Mouse (Mus musculus) bone marrow, adult 2 months (tissue): ENCODE measurements around the gene Yif1b.

Experiments
- CTCF ChIP-seq: fragments of 200-500 bp; IDR thresholded peaks from 2 replicates; pipeline ENCODE4 v1.5.1; 2011; ENCODE audit warnings: low read length, control low read depth; ENCODE audit not compliant: control insufficient read depth, insufficient read depth
- POLR2A ChIP-seq: fragments of 200-500 bp; IDR thresholded peaks from 2 replicates; pipeline ENCODE4 v1.6.1; 2011; ENCODE audit warnings: low read depth, mild to moderate bottlenecking, control low read depth, low read length, borderline replicate concordance; ENCODE audit not compliant: control insufficient read depth

DNA sequence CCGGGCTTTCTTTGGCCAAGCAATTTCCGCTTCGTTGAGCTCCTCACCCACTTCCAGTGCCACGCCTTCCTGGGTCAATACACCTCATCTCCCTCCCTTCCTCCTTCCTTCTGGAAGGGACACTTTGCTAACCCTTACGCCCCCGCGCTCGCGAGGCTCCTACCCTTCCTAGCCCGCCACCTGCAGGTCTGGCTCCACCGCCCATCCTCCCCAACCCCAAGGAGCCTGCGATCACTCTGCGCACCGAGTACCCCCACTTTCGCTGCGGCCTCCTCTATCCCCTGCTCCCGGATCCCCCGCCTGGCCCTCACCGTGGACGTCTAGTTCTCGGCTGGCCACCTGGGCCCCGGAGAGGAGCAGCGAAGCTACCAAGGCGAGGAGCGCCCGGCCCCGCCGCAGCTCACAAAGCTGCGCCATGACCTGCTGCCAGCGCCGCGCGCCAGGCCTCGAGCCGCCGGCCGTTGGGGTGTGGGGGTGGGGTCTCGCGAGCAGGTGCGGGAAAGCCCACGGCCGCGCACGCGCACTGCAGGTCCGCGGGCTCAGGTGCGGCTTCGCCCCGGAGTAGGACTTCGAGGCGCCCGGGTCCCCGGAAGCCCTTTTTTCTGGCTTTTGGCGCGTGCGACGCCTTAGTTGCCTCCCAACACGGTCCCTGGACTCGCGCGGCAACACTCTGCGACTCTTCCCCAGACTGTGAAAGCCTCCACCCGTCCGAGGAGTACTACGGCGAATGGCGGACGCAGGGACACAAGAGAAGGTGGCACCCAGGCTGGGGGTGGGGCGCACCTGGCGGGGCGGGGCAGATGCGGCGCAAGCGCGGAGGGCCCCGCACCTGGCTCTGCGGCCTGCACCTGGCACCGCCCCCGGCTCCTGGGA, 43.3 kb downstream of the Yif1b start, which contains the start of gene Spint2:
- TF ChIP-seq CTCF (no peak), POLR2A (no peak)
